Mouse (Mus musculus): ENCODE measurements at regions not wholly inside any gene's neighbourhood (a gene's known extent, or its start where the extent isn't known, plus 50 kb on each side); places are given as distances from the start of the nearest gene placed in this dataset.

DNA sequence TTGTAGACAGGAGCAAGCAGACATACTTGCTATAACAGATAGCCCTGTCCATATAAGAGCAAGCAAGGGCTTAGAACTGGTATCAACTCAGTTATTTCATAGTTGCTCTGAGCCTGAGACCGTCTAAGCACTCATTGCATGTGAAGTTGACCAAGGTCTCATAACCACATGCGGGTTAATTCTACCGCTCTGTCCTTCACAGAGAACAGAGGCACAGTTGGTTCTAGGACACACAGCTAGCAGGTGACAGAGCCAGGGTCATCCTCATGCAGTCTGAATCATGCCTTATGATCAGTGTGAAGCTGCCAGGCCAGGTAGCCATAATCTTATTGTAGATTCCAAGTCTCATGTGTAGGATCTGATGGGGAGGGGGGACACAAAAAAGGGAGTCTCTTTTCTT lies 283.1 kb upstream of the Id2 start:
- Histone ChIP-seq H3K79me2 (replicated peaks; ENCODE audit: control insufficient read depth, insufficient read depth, low read length) (no peaks in the 10 kb centered on the region), H3K27me3 (ENCODE audit: control insufficient read depth, insufficient read depth, low read length) (no peaks in the 10 kb centered on the region), H3K27ac (no peak overlapping the region), H3K4me1 (ENCODE audit: control insufficient read depth, insufficient read depth, low read length) (no peaks in the 10 kb centered on the region), H3K36me3 (ENCODE audit: control insufficient read depth, insufficient read depth, low read length) (no peaks in the 10 kb centered on the region), H3K4me3 (no peak overlapping the region), H3K9ac (ENCODE audit: low read depth, low read length) (no peak overlapping the region)
- DNase-seq, result no peak
- intact Hi-C loops (cut with DNase I), result no loop called here
- TF ChIP-seq CTCF (IDR thresholded peaks at IDR 0.05), result no peak
- 97% methylated on average over 3 of the region's 3 CpGs for WGBS

DNA sequence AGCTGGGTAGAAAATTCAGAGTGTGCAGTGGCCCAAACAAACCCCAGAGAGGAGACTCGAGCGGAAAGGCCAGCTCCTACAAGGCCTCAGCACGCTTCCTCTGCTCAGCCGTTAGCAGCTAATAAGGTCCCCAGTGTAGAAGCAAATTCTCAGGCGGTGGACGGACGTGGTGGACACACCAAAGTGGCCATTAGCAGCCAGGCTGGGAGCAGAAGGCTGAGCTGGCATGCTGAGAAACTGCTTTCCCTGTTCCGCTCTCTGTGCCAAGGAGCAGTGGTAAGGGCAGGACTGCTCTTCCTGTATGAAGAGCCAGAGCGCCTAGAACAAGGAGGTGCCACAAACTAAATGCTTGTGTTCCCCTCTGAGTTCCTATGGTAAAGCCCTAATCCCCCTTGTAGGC lies 282.1 kb upstream of the Id2 start:
- no peak for DNase-seq
- Histone ChIP-seq H3K9ac (ENCODE audit: low read depth, low read length) (no peak overlapping the region), H3K4me1 (ENCODE audit: control insufficient read depth, insufficient read depth, low read length) (no peaks in the 10 kb centered on the region), H3K4me3 (no peak overlapping the region), H3K36me3 (ENCODE audit: control insufficient read depth, insufficient read depth, low read length) (no peaks in the 10 kb centered on the region), H3K27me3 (ENCODE audit: control insufficient read depth, insufficient read depth, low read length) (no peaks in the 10 kb centered on the region), H3K79me2 (replicated peaks; ENCODE audit: control insufficient read depth, insufficient read depth, low read length) (no peaks in the 10 kb centered on the region), H3K27ac (no peak overlapping the region)
- WGBS, result 89% methylated on average over 9 of the region's 9 CpGs
- TF ChIP-seq EP300 (IDR thresholded peaks at IDR 0.05; ENCODE audit: insufficient read depth, low read depth, low read length), result no peak
- TF ChIP-seq CTCF (IDR thresholded peaks at IDR 0.05), result no peak
- no peak for TF ChIP-seq POLR2A (IDR thresholded peaks at IDR 0.05; ENCODE audit: insufficient read depth, low read depth, low read length)
- intact Hi-C loops (cut with DNase I), result no loop called here

GRCm38 (mm10) chr12:25378036-25378645 lies 281.2 kb upstream of the Id2 start:
- no peaks in the 10 kb centered on the region for H3K27me3 ChIP-seq (ENCODE audit: control insufficient read depth, insufficient read depth, low read length)
- no peak overlapping the region for H3K4me3 ChIP-seq
- H3K9ac ChIP-seq (ENCODE audit: low read depth, low read length), result no peak overlapping the region
- intact Hi-C loops (cut with DNase I), result no loop called here
- H3K4me1 ChIP-seq (ENCODE audit: control insufficient read depth, insufficient read depth, low read length), result no peaks in the 10 kb centered on the region
- H3K36me3 ChIP-seq (ENCODE audit: control insufficient read depth, insufficient read depth, low read length), result no peaks in the 10 kb centered on the region
- TF ChIP-seq CTCF (IDR thresholded peaks at IDR 0.05) (no peak), EP300 (IDR thresholded peaks at IDR 0.05; ENCODE audit: insufficient read depth, low read depth, low read length) (no peak), POLR2A (IDR thresholded peaks at IDR 0.05; ENCODE audit: insufficient read depth, low read depth, low read length) (no peak)
- WGBS, result 56% methylated on average over 6 of the region's 6 CpGs
- DNase-seq, result no peak
- H3K79me2 ChIP-seq (replicated peaks; ENCODE audit: control insufficient read depth, insufficient read depth, low read length), result no peaks in the 10 kb centered on the region
- H3K27ac ChIP-seq, result no peak overlapping the region

- H3K36me3 ChIP-seq (ENCODE audit: control insufficient read depth, insufficient read depth, low read length), result no peaks in the 10 kb centered on the region
- no peak for DNase-seq
- TF ChIP-seq EP300 (IDR thresholded peaks at IDR 0.05; ENCODE audit: insufficient read depth, low read depth, low read length) (no peak), CTCF (IDR thresholded peaks at IDR 0.05) (no peak), POLR2A (IDR thresholded peaks at IDR 0.05; ENCODE audit: insufficient read depth, low read depth, low read length) (no peak)
- no peaks in the 10 kb centered on the region for H3K4me1 ChIP-seq (ENCODE audit: control insufficient read depth, insufficient read depth, low read length)
- no peak overlapping the region for H3K27ac ChIP-seq
- H3K27me3 ChIP-seq (ENCODE audit: control insufficient read depth, insufficient read depth, low read length), result no peaks in the 10 kb centered on the region
- WGBS, result 77% methylated on average over 8 of the region's 8 CpGs
- no peak overlapping the region for H3K4me3 ChIP-seq
- intact Hi-C loops (cut with DNase I), result no loop called here
- H3K79me2 ChIP-seq (replicated peaks; ENCODE audit: control insufficient read depth, insufficient read depth, low read length), result no peaks in the 10 kb centered on the region
- H3K9ac ChIP-seq (ENCODE audit: low read depth, low read length), result no peak overlapping the region
Observed at GRCm38 (mm10) chr12:25376451-25376850, 279.5 kb upstream of the Id2 start.

- Histone ChIP-seq H3K9ac (ENCODE audit: low read depth, low read length) (no peak overlapping the region), H3K4me3 (no peak overlapping the region), H3K27me3 (ENCODE audit: control insufficient read depth, insufficient read depth, low read length) (no peaks in the 10 kb centered on the region), H3K27ac (no peak overlapping the region), H3K4me1 (ENCODE audit: control insufficient read depth, insufficient read depth, low read length) (no peaks in the 10 kb centered on the region), H3K36me3 (ENCODE audit: control insufficient read depth, insufficient read depth, low read length) (no peaks in the 10 kb centered on the region), H3K79me2 (replicated peaks; ENCODE audit: control insufficient read depth, insufficient read depth, low read length) (no peaks in the 10 kb centered on the region)
- no peak for DNase-seq
- 95% methylated on average over 1 of the region's 1 CpGs for WGBS
- TF ChIP-seq EP300 (IDR thresholded peaks at IDR 0.05; ENCODE audit: insufficient read depth, low read depth, low read length), result no peak
- intact Hi-C loops (cut with DNase I), result no loop called here
Observed at GRCm38 (mm10) chr12:25367541-25367940, 270.6 kb upstream of the Id2 start.

DNA sequence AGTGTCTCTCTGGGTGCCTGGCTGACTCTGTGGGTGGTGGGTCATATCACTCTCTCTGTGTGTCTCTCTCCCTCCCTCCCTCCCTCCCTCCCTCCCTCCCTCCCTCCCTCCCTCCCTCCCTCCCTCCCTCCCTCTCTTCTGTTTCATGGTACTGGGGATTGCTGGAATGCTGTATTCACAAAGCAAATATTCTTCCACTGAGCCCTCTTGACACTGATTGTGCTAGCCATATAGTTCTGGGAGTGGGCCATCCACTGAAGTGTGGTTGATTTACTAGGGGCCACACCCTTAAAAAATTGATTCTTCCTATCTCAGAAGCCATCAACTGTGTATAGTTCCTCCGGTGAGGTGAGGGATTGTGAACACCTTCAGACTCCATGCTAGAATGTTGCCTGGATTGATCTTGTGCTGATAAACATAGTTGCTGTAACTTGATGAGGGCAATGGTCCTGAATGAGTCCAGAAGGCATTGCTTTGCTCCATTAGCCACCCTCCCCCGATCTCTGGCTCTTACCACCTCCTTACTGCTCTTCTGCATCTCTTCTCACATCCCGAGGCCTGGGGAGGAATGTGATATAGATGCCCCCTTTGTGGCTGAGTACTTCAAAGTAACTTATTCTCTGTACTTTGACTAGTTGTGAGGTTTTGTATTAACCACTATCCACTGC lies 268.8 kb upstream of the Id2 start:
- Histone ChIP-seq H3K9ac (ENCODE audit: low read depth, low read length) (no peak overlapping the region), H3K36me3 (ENCODE audit: control insufficient read depth, insufficient read depth, low read length) (no peaks in the 10 kb centered on the region), H3K27me3 (ENCODE audit: control insufficient read depth, insufficient read depth, low read length) (no peaks in the 10 kb centered on the region), H3K4me1 (ENCODE audit: control insufficient read depth, insufficient read depth, low read length) (no peaks in the 10 kb centered on the region), H3K4me3 (no peak overlapping the region), H3K79me2 (replicated peaks; ENCODE audit: control insufficient read depth, insufficient read depth, low read length) (no peaks in the 10 kb centered on the region), H3K27ac (no peak overlapping the region)
- intact Hi-C loops (cut with DNase I), result no loop called here
- no peak for TF ChIP-seq CTCF (IDR thresholded peaks at IDR 0.05)
- 78% methylated on average over 3 of the region's 3 CpGs for WGBS
- no peak for DNase-seq
